Mouse (Mus musculus): ENCODE results near the gene Prss37. TPM values are rescaled to one million over a fixed set of nuclear protein-coding genes. Genes with fewer than 3 reads are reported as not detected.

Prss37 gene
- not detected for total RNA-seq (2023)

GRCm38 (mm10) chr6:40519408-40519807 is at the start of gene Prss37:
Gene Prss37, minus strand, starts transcription at chr6:40519508.

GRCm38 (mm10) chr6:40554950-40555349 is 35.6 kb upstream of the Prss37 start, which contains the start of gene Olfr461:
Gene Olfr461, minus strand, starts transcription at chr6:40555050.

GRCm38 (mm10) chr6:40493229-40493628 is 26.1 kb downstream of the Prss37 start, which contains the start of gene Tas2r108:
Gene Tas2r108, plus strand, starts transcription at chr6:40493529.

GRCm38 (mm10) chr6:40490933-40491332 is 28.4 kb downstream of the Prss37 start, which contains the start of gene Tas2r137:
Gene Tas2r137, plus strand, starts transcription at chr6:40491233.

GRCm38 (mm10) chr6:40470916-40471719 is 48.2 kb downstream of the Prss37 start, which contains the start of gene Ssbp1:
Gene Ssbp1, plus strand, starts transcription at chr6:40471352.

Other genes with a start within 250 kb of the Prss37 start
- gene Agk, start 194.3 kb downstream of the Prss37 start, total RNA-seq (2023): 1 to 10 TPM; 7.0 to 9.4 TPM
- 10 to 100 TPM; 16.4 to 16.8 TPM for gene E330009J07Rik, start 83.4 kb downstream of the Prss37 start, total RNA-seq (2023)
- not detected for gene Wee2, start 80.4 kb downstream of the Prss37 start, total RNA-seq (2023)
- 10 to 100 TPM; 23.6 to 29.4 TPM for gene Ssbp1, start 48.2 kb downstream of the Prss37 start, total RNA-seq (2023)
- gene Tas2r137, start 28.3 kb downstream of the Prss37 start, total RNA-seq (2023): not detected
- gene Tas2r108, start 26.0 kb downstream of the Prss37 start, total RNA-seq (2023): under 1 TPM in 1 of 2 experiments, not detected in 1; 0.42 TPM
- under 1 TPM; 0.15 to 0.20 TPM for gene Olfr461, start 35.5 kb upstream of the Prss37 start, total RNA-seq (2023)
- gene Olfr460, start 50.0 kb upstream of the Prss37 start, total RNA-seq (2023): not detected
- gene Clec5a, start 66.3 kb upstream of the Prss37 start, total RNA-seq (2023): 100 to 1,000 TPM; 158 to 175 TPM
- not detected for gene Tas2r138, start 93.8 kb upstream of the Prss37 start, total RNA-seq (2023)
- 100 to 1,000 TPM; 101 to 129 TPM for gene Mgam, start 109.3 kb upstream of the Prss37 start, total RNA-seq (2023)